Mouse (Mus musculus): ENCODE results near the gene Ahcyl1. TPM values are rescaled to one million over a fixed set of nuclear protein-coding genes. Genes with fewer than 3 reads are reported as not detected.

Gene Ahcyl1
- polyA plus RNA-seq, 1 experiment from 2014 or later: 86.7 TPM

DNA sequence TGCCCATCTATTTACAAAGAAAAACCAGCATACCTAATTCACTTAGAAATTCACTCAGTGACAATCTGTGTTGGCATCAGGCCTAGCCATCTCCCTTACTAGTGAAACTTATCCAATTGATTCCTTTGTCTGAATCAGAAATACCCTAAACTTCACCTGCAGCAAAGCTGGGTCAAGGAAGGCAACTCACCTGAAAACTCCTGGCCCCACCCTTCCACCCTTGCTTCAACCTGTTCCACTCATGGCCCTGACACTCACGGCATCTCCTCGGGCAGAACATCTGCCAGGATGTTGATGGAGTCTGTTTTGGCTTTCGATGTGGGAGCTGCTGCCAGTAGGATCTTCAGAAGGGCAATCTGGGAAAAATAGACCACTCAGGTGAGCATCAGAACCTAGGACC, 78.6 kb downstream of the Ahcyl1 start:
- H3K9me3 ChIP-seq: no peaks in the 10 kb centered on the region
- H3K36me3 ChIP-seq: peaks cover 100% of the 10 kb centered on the region
- H3K27ac ChIP-seq: no peak overlapping the region
- no peaks in the 10 kb centered on the region for H3K4me1 ChIP-seq (replicated peaks)
- H3K4me3 ChIP-seq: no peak overlapping the region
- 98% methylated on average over 3 of the region's 3 CpGs for WGBS
- no peaks in the 10 kb centered on the region for H3K27me3 ChIP-seq (ENCODE audit: insufficient read depth, poor library complexity, severe bottlenecking)
- DNase-seq (ENCODE audit: low spot score): no peak

Other genes starting within 250 kb of the Ahcyl1 start
- gene Kcnc4, start 237.0 kb downstream of the Ahcyl1 start, polyA plus RNA-seq (2016; fragmentation: Nextera tagmentation; extraction: Ambion mirVana): 0.09 and 0.17 TPM in 2 replicates
- gene Slc6a17, start 178.5 kb downstream of the Ahcyl1 start, polyA plus RNA-seq (2016; fragmentation: Nextera tagmentation; extraction: Ambion mirVana): 2.7 and 3.2 TPM in 2 replicates
- not detected in 2 replicates for gene Ubl4b, start 141.5 kb downstream of the Ahcyl1 start, polyA plus RNA-seq (2016; fragmentation: Nextera tagmentation; extraction: Ambion mirVana)
- gene Alx3, start 101.5 kb downstream of the Ahcyl1 start, polyA plus RNA-seq (2016; fragmentation: Nextera tagmentation; extraction: Ambion mirVana): 2.7 and 7.1 TPM in 2 replicates
- not detected in 2 replicates for gene Gm10961, start 65.2 kb downstream of the Ahcyl1 start, polyA plus RNA-seq (2016; fragmentation: Nextera tagmentation; extraction: Ambion mirVana)
- 68.2 and 89.6 TPM in 2 replicates for gene Strip1, start 64.9 kb downstream of the Ahcyl1 start, polyA plus RNA-seq (2016; fragmentation: Nextera tagmentation; extraction: Ambion mirVana)
- gene Csf1, start 63.9 kb upstream of the Ahcyl1 start, polyA plus RNA-seq (2016; fragmentation: Nextera tagmentation; extraction: Ambion mirVana): 7.2 TPM in 2 replicates
- not detected in 2 replicates for gene Eps8l3, start 180.7 kb upstream of the Ahcyl1 start, polyA plus RNA-seq (2016; fragmentation: Nextera tagmentation; extraction: Ambion mirVana)
- gene Gstm5, start 199.3 kb upstream of the Ahcyl1 start, polyA plus RNA-seq (2016; fragmentation: Nextera tagmentation; extraction: Ambion mirVana): 219 and 233 TPM in 2 replicates
- gene Gstm7, start 235.3 kb upstream of the Ahcyl1 start, polyA plus RNA-seq (2016; fragmentation: Nextera tagmentation; extraction: Ambion mirVana): 19.3 and 49.5 TPM in 2 replicates
- gene Gstm6, start 247.2 kb upstream of the Ahcyl1 start, polyA plus RNA-seq (2016; fragmentation: Nextera tagmentation; extraction: Ambion mirVana): 10.8 and 10.9 TPM in 2 replicates

Data from hindbrain, embryonic 10.5 days (tissue).